Comparison of ENCODE assay signal across 15 mouse cellular contexts in genomic region chr13:111634163-111635160, GRCm38 (mm10). TPM values are rescaled to one million over a fixed set of nuclear protein-coding genes. Genes with fewer than 3 reads are reported as not detected.
DNase-seq lines count a peak whose midpoint lies in the region; ATAC-seq and TF ChIP-seq lines count a peak whose summit lies in the region.
"Had no signal": no experiment of that assay in that cellular context is flagged by ENCODE, and none has a peak within 500 bp of the region (broad histone marks: within the 10 kb centered on the region; RNA-seq: fewer than 3 reads in every experiment).

No protein-coding gene starts in this region.

- no peaks in the 10 kb centered on the region for H3K27me3 ChIP-seq in lung, postnatal 0 days (replicated peaks; ENCODE audit: insufficient read depth, low read length)
- no peaks in the 10 kb centered on the region for H3K27me3 ChIP-seq in heart, adult 2 months (ENCODE audit: control insufficient read depth, insufficient read depth, low read length)
- no peaks in the 10 kb centered on the region for H3K27me3 ChIP-seq in forebrain, embryonic 12.5 days
- H3K27me3 ChIP-seq: embryonic facial prominence, embryonic 15.5 days; hindbrain, embryonic 13.5 days; lung, embryonic 15.5 days; stomach, embryonic 15.5 days had no signal

- no peaks in the 10 kb centered on the region for H3K36me3 ChIP-seq in lung, postnatal 0 days (ENCODE audit: insufficient read depth, low read length)
- no peaks in the 10 kb centered on the region for H3K36me3 ChIP-seq in heart, adult 2 months (ENCODE audit: control insufficient read depth, insufficient read depth, low read length)
- no peaks in the 10 kb centered on the region for H3K36me3 ChIP-seq in forebrain, embryonic 12.5 days (replicated peaks)
- H3K36me3 ChIP-seq: embryonic facial prominence, embryonic 15.5 days; hindbrain, embryonic 13.5 days; lung, embryonic 15.5 days; stomach, embryonic 15.5 days had no signal

- no peaks in the 10 kb centered on the region for H3K79me2 ChIP-seq in heart, adult 2 months (replicated peaks; ENCODE audit: control insufficient read depth, insufficient read depth, low read length)

- no peak for TF ChIP-seq EP300 in lung, postnatal 0 days (IDR thresholded peaks at IDR 0.05)
- TF ChIP-seq EP300 in heart, adult 2 months (IDR thresholded peaks at IDR 0.05; ENCODE audit: insufficient read depth, low read depth, low read length): no peak

- 74% methylated on average over 16 of the region's 16 CpGs for WGBS in lung, postnatal 0 days
- WGBS in heart, adult 2 months: 64% methylated on average over 16 of the region's 16 CpGs
- WGBS in forebrain, embryonic 12.5 days: 82% methylated on average over 16 of the region's 16 CpGs

- no peak for ATAC-seq in lung, postnatal 0 days
- peak; percentile 87 to 88 for ATAC-seq in hematopoietic stem cell, adult 5-6 weeks (replicated peaks in 1 of 2; ENCODE audit: insufficient read depth in 1 of 2, low FRiP score in 2 of 2, low TSS enrichment in 1 of 2, low read depth in 1 of 2, poor library complexity in 2 of 2, severe bottlenecking in 2 of 2)
- ATAC-seq in megakaryocyte progenitor cell, adult 5-6 weeks (replicated peaks; ENCODE audit: poor library complexity): peak; percentile 70
- no peak for ATAC-seq in forebrain, embryonic 12.5 days (ENCODE audit: low FRiP score)

- no peaks in the 10 kb centered on the region for H3K4me1 ChIP-seq in lung, postnatal 0 days (ENCODE audit: insufficient read depth, low read depth, low read length)
- H3K4me1 ChIP-seq in heart, adult 2 months (ENCODE audit: control insufficient read depth, insufficient read depth, low read length): no peaks in the 10 kb centered on the region
- no peaks in the 10 kb centered on the region for H3K4me1 ChIP-seq in forebrain, embryonic 12.5 days
- H3K4me1 ChIP-seq: embryonic facial prominence, embryonic 15.5 days; hindbrain, embryonic 13.5 days; lung, embryonic 15.5 days; stomach, embryonic 15.5 days had no signal

- H3K4me2 ChIP-seq in lung, postnatal 0 days (replicated peaks; ENCODE audit: low read depth, low read length): no peak overlapping the region
- no peak overlapping the region for H3K4me2 ChIP-seq in forebrain, embryonic 12.5 days
- H3K4me2 ChIP-seq: embryonic facial prominence, embryonic 15.5 days; hindbrain, embryonic 13.5 days; lung, embryonic 15.5 days; stomach, embryonic 15.5 days had no signal

- no peak overlapping the region for H3K9ac ChIP-seq in lung, postnatal 0 days (replicated peaks; ENCODE audit: low read depth)
- no peak overlapping the region for H3K9ac ChIP-seq in heart, adult 2 months (ENCODE audit: low read depth, low read length)
- no peak overlapping the region for H3K9ac ChIP-seq in forebrain, embryonic 12.5 days
- H3K9ac ChIP-seq: embryonic facial prominence, embryonic 15.5 days; hindbrain, embryonic 13.5 days; lung, embryonic 15.5 days; stomach, embryonic 15.5 days had no signal

- H3K9me3 ChIP-seq in lung, postnatal 0 days (ENCODE audit: low read length): peaks cover 2% of the 10 kb centered on the region; the same call in 1 of the 2 replicates
- H3K9me3 ChIP-seq in forebrain, embryonic 12.5 days: peaks cover 11% of the 10 kb centered on the region; the same call in 1 of the 2 replicates
- H3K9me3 ChIP-seq: lung, embryonic 15.5 days; stomach, embryonic 15.5 days had no signal

- TF ChIP-seq POLR2A in heart, adult 2 months (IDR thresholded peaks at IDR 0.05; ENCODE audit: insufficient read depth, low read depth, low read length): no peak

- peak; percentile 3 for DNase-seq in lung, postnatal 36 days
- DNase-seq in lung, postnatal 0 days (ENCODE audit: low spot score): no peak
- peak; percentile 56 for DNase-seq in thymus, postnatal 25 days
- DNase-seq in left cerebral cortex, adult 2 months (ENCODE audit: extremely low spot score in 1 of 2, low spot score in 2 of 2): no peak
- DNase-seq in heart, adult 2 months: no peak
- DNase-seq: cerebellum, postnatal 10 days; kidney, postnatal 14 days; retina, postnatal 1 day had no signal

- TF ChIP-seq CTCF in lung, postnatal 0 days (IDR thresholded peaks at IDR 0.05): no peak
- no peak for TF ChIP-seq CTCF in left cerebral cortex, adult 2 months (IDR thresholded peaks at IDR 0.05)
- TF ChIP-seq CTCF in heart, adult 2 months (IDR thresholded peaks at IDR 0.05): no peak

- no peak overlapping the region for H3K27ac ChIP-seq in lung, postnatal 0 days (ENCODE audit: low read length)
- no peak overlapping the region for H3K27ac ChIP-seq in left cerebral cortex, adult 2 months
- H3K27ac ChIP-seq in heart, adult 2 months: no peak overlapping the region
- H3K27ac ChIP-seq in forebrain, embryonic 12.5 days: no peak overlapping the region
- H3K27ac ChIP-seq: embryonic facial prominence, embryonic 15.5 days; hindbrain, embryonic 13.5 days; lung, embryonic 15.5 days; stomach, embryonic 15.5 days had no signal

- no peak overlapping the region for H3K4me3 ChIP-seq in lung, postnatal 0 days (ENCODE audit: low read depth, low read length)
- H3K4me3 ChIP-seq in left cerebral cortex, adult 2 months: no peak overlapping the region
- no peak overlapping the region for H3K4me3 ChIP-seq in heart, adult 2 months
- no peak overlapping the region for H3K4me3 ChIP-seq in forebrain, embryonic 12.5 days (replicated peaks)
- H3K4me3 ChIP-seq: embryonic facial prominence, embryonic 15.5 days; hindbrain, embryonic 13.5 days; lung, embryonic 15.5 days; stomach, embryonic 15.5 days had no signal

- intact Hi-C loops in left cerebral cortex, adult 2 months (cut with DNase I): no loop called here
- intact Hi-C loops in heart, adult 2 months (cut with DNase I): no loop called here

RNA-seq across cellular contexts. Expression of gene Gm10198, which starts 41.9 kb away (rescaled TPM):
- polyA plus RNA-seq in lung, postnatal 0 days (2015; fragmentation: Nextera tagmentation; extraction: Ambion mirVana): not detected in 2 replicates
- total RNA-seq in hematopoietic stem cell, adult 5-6 weeks (2017): not detected in 2 replicates
- total RNA-seq in megakaryocyte progenitor cell, adult 5-6 weeks (2015): not detected in 2 replicates
- not detected in 2 replicates for total RNA-seq in megakaryocyte progenitor cell, adult 5-6 weeks (2017)
- not detected for total RNA-seq in left cerebral cortex, adult 2 months (2021)
- not detected for total RNA-seq in heart, adult 2 months (2021)
- not detected in 2 replicates for polyA plus RNA-seq in heart, adult 2 months (2012; rRNA removed)
- polyA plus RNA-seq in forebrain, embryonic 12.5 days (2016; fragmentation: Nextera tagmentation; extraction: Ambion mirVana): not detected in 2 replicates
- polyA plus RNA-seq: embryonic facial prominence, embryonic 15.5 days; hindbrain, embryonic 13.5 days; lung, embryonic 15.5 days; stomach, embryonic 15.5 days had no signal

RNA-seq across cellular contexts. Expression of gene Mier3, which starts 46.3 kb away (rescaled TPM):
- 10.2 and 11.5 TPM in 2 replicates for polyA plus RNA-seq in lung, postnatal 0 days (2015; fragmentation: Nextera tagmentation; extraction: Ambion mirVana)
- total RNA-seq in hematopoietic stem cell, adult 5-6 weeks (2017): 65.0 and 80.4 TPM in 2 replicates
- 32.0 and 33.3 TPM in 2 replicates for total RNA-seq in megakaryocyte progenitor cell, adult 5-6 weeks (2015)
- total RNA-seq in megakaryocyte progenitor cell, adult 5-6 weeks (2017): 35.9 and 53.4 TPM in 2 replicates
- total RNA-seq in left cerebral cortex, adult 2 months (2021): 10 to 100 TPM; 27.1 to 29.9 TPM
- 10 to 100 TPM; 13.1 to 14.6 TPM for total RNA-seq in heart, adult 2 months (2021)
- 3.3 and 5.2 TPM in 2 replicates for polyA plus RNA-seq in heart, adult 2 months (2012; rRNA removed)
- polyA plus RNA-seq in forebrain, embryonic 12.5 days (2016; fragmentation: Nextera tagmentation; extraction: Ambion mirVana): 26.0 and 26.5 TPM in 2 replicates

Comparison
In these comparisons a context has a peak if more than half of its experiments do, and no peak if none do; other contexts are left out.
1. DNase-seq: peak in lung, postnatal 36 days (single experiment) and thymus, postnatal 25 days (single experiment); none in lung, postnatal 0 days (single experiment), left cerebral cortex, adult 2 months (0 of 2) and heart, adult 2 months (0 of 2).
2. ATAC-seq: peak in hematopoietic stem cell, adult 5-6 weeks (2 of 2) and megakaryocyte progenitor cell, adult 5-6 weeks (single experiment); none in lung, postnatal 0 days (single experiment) and forebrain, embryonic 12.5 days (single experiment).